Mouse (Mus musculus) cortical plate, adult 2 months (tissue): ENCODE results near the gene Zfp148.

Experiments
- CTCF ChIP-seq: fragments of 200-500 bp; IDR thresholded peaks from 2 replicates; pipeline ENCODE4 v1.5.1; 2011; ENCODE audit warnings: mild to moderate bottlenecking, control low read depth, low read length; ENCODE audit not compliant: insufficient read depth; ENCODE audit errors: extremely low read depth
- POLR2A ChIP-seq: fragments of 200-500 bp; IDR thresholded peaks from 2 replicates; pipeline ENCODE4 v1.6.1; 2011; ENCODE audit warnings: mild to moderate bottlenecking, low read length, control low read depth; ENCODE audit not compliant: insufficient read depth; ENCODE audit errors: extremely low read depth

- TF ChIP-seq CTCF (no peak), POLR2A (no peak)
Measured at GRCm38 (mm10) chr16:33517627-33518026, 137.0 kb downstream of the Zfp148 start.
